Mouse (Mus musculus) intestine, embryonic 15.5 days (tissue): Measurements from ENCODE around the gene Tbl2. TPM values are rescaled to one million over a fixed set of nuclear protein-coding genes. Genes with fewer than 3 reads are reported as not detected.

ENCODE experiments used
- ATAC-seq: fragments of 200-750 bp; cut with Nextera tagmentation; 2 replicates; pipeline ENCODE4 v1.8.0; 2017; ENCODE audit warnings: moderate TSS enrichment, moderate library complexity
- H3K27ac ChIP-seq: fragments of 300-500 bp; sonication (generic); 2 replicates; pipeline ENCODE4 v1.5.1; 2015; ENCODE audit warnings: mild to moderate bottlenecking, inconsistent platforms
- H3K27me3 ChIP-seq: fragments of 300-500 bp; sonication (generic); replicated peaks from 2 replicates; pipeline ENCODE4 v1.6.1; 2015; ENCODE audit warnings: inconsistent platforms
- H3K36me3 ChIP-seq: fragments of 300-500 bp; sonication (generic); 2 replicates; pipeline ENCODE4 v1.6.1; 2015; ENCODE audit warnings: inconsistent platforms
- H3K4me1 ChIP-seq: fragments of 300-500 bp; sonication (generic); replicated peaks from 2 replicates; pipeline ENCODE4 v1.6.1; 2015; ENCODE audit warnings: inconsistent platforms
- H3K4me2 ChIP-seq: fragments of 300-500 bp; sonication (generic); replicated peaks from 2 replicates; pipeline ENCODE4 v1.6.1; 2015; ENCODE audit warnings: mild to moderate bottlenecking, inconsistent platforms
- H3K4me3 ChIP-seq: fragments of 300-500 bp; sonication (generic); replicated peaks from 2 replicates; pipeline ENCODE4 v1.5.1; 2015; ENCODE audit warnings: inconsistent platforms
- H3K9ac ChIP-seq: fragments of 300-500 bp; sonication (generic); 2 replicates; pipeline ENCODE4 v1.6.1; 2015; ENCODE audit warnings: inconsistent platforms
- H3K9me3 ChIP-seq: fragments of 300-500 bp; sonication (generic); 2 replicates; pipeline ENCODE4 v1.6.1; 2016; ENCODE audit warnings: inconsistent platforms
- WGBS: fragments of 180-500 bp; shearing (Covaris S2); methylation state at CpG from one replicate; pipeline ENCODE4 v1.1.7; 2015; 5-methylcytosine and 5-hydroxymethylcytosine counted together
- polyA plus RNA-seq: library from polyadenylated mRNA; unstranded; fragments of >200 nt; fragmentation: Nextera tagmentation; extraction: Ambion mirVana; gene quantifications from 2 replicates; pipeline ENCODE4 v1.2.1, GENCODE M21; 2015

The Tbl2 gene
- polyA plus RNA-seq, 1 experiment from 2014 or later: 28.0 TPM

- ATAC-seq: no peak
- WGBS: 35% methylated on average over 2 of the region's 2 CpGs
Measured at GRCm38 (mm10) chr5:135189281-135190022, 40.0 kb downstream of the Tbl2 start.

GRCm38 (mm10) chr5:135191620-135192019 lies 42.2 kb downstream of the Tbl2 start:
- H3K27me3 ChIP-seq: no peaks in the 10 kb centered on the region
- H3K36me3 ChIP-seq: no peaks in the 10 kb centered on the region

More at GRCm38 (mm10) chr5:135189281-135190022, 40.0 kb downstream of the Tbl2 start:
- Histone ChIP-seq H3K9ac (peak overlapping the region; percentile 99; the same call in 1 of the 2 replicates), H3K4me3 (peak overlapping the region; percentile 100), H3K4me2 (peak overlapping the region; percentile 58), H3K4me1 (peaks cover 27% of the 10 kb centered on the region), H3K9me3 (no peaks in the 10 kb centered on the region), H3K27ac (no peak overlapping the region), H3K36me3 (no peaks in the 10 kb centered on the region), H3K27me3 (no peaks in the 10 kb centered on the region)

GRCm38 (mm10) chr5:135192431-135192830 lies 43.0 kb downstream of the Tbl2 start:
- 83% methylated on average over 1 of the region's 1 CpGs for WGBS

More at GRCm38 (mm10) chr5:135191620-135192019, 42.2 kb downstream of the Tbl2 start:
- Histone ChIP-seq H3K9ac (no peak overlapping the region), H3K4me3 (no peak overlapping the region), H3K4me1 (peaks cover 24% of the 10 kb centered on the region), H3K9me3 (no peaks in the 10 kb centered on the region), H3K27ac (no peak overlapping the region), H3K4me2 (no peak overlapping the region)
- 30% methylated on average over 2 of the region's 2 CpGs for WGBS
- no peak for ATAC-seq

GRCm38 (mm10) chr5:135196367-135196766 lies 46.9 kb downstream of the Tbl2 start:
- H3K36me3 ChIP-seq: peaks cover 11% of the 10 kb centered on the region
- no peak overlapping the region for H3K27ac ChIP-seq
- peaks cover 13% of the 10 kb centered on the region for H3K4me1 ChIP-seq
- H3K4me2 ChIP-seq: no peak overlapping the region
- 76% methylated on average over 6 of the region's 6 CpGs for WGBS
- H3K9me3 ChIP-seq: no peaks in the 10 kb centered on the region
- H3K9ac ChIP-seq: no peak overlapping the region
- no peak for ATAC-seq
- H3K27me3 ChIP-seq: no peaks in the 10 kb centered on the region
- H3K4me3 ChIP-seq: no peak overlapping the region

More at GRCm38 (mm10) chr5:135192431-135192830, 43.0 kb downstream of the Tbl2 start:
- Histone ChIP-seq H3K27me3 (no peaks in the 10 kb centered on the region), H3K4me1 (peaks cover 24% of the 10 kb centered on the region), H3K9me3 (no peaks in the 10 kb centered on the region), H3K27ac (no peak overlapping the region), H3K9ac (no peak overlapping the region), H3K4me2 (no peak overlapping the region), H3K36me3 (no peaks in the 10 kb centered on the region), H3K4me3 (no peak overlapping the region)
- no peak for ATAC-seq

GRCm38 (mm10) chr5:135202763-135203162 lies 53.3 kb downstream of the Tbl2 start:
- no peak overlapping the region for H3K4me3 ChIP-seq
- no peak for ATAC-seq
- no peaks in the 10 kb centered on the region for H3K4me1 ChIP-seq
- no peaks in the 10 kb centered on the region for H3K27me3 ChIP-seq
- H3K4me2 ChIP-seq: no peak overlapping the region
- H3K27ac ChIP-seq: no peak overlapping the region
- WGBS: 80% methylated on average over 3 of the region's 3 CpGs
- H3K9me3 ChIP-seq: no peaks in the 10 kb centered on the region
- H3K9ac ChIP-seq: no peak overlapping the region
- peaks cover 38% of the 10 kb centered on the region for H3K36me3 ChIP-seq

- H3K4me1 ChIP-seq: no peaks in the 10 kb centered on the region
- no peaks in the 10 kb centered on the region for H3K9me3 ChIP-seq
- H3K4me3 ChIP-seq: no peak overlapping the region
- H3K36me3 ChIP-seq: peaks cover 53% of the 10 kb centered on the region
- H3K4me2 ChIP-seq: no peak overlapping the region
- no peak overlapping the region for H3K9ac ChIP-seq
- 95% methylated on average over 1 of the region's 1 CpGs for WGBS
- ATAC-seq: no peak
- H3K27ac ChIP-seq: no peak overlapping the region
- H3K27me3 ChIP-seq: no peaks in the 10 kb centered on the region
Measured at GRCm38 (mm10) chr5:135208197-135208596, 58.7 kb downstream of the Tbl2 start.

Other genes with a start within 250 kb of the Tbl2 start
- gene Tmem270, start 242.9 kb upstream of the Tbl2 start, polyA plus RNA-seq: not detected in 2 replicates
- 3.9 and 5.3 TPM in 2 replicates for gene Cldn13, start 234.1 kb upstream of the Tbl2 start, polyA plus RNA-seq
- 18.5 and 25.7 TPM in 2 replicates for gene Mettl27, start 217.3 kb upstream of the Tbl2 start, polyA plus RNA-seq
- gene Cldn4, start 202.7 kb upstream of the Tbl2 start, polyA plus RNA-seq: 45.6 and 49.2 TPM in 2 replicates
- gene Cldn3, start 163.4 kb upstream of the Tbl2 start, polyA plus RNA-seq: 173 and 195 TPM in 2 replicates
- 96.0 and 101 TPM in 2 replicates for gene Abhd11, start 140.5 kb upstream of the Tbl2 start, polyA plus RNA-seq
- 13.0 and 15.7 TPM in 2 replicates for gene Stx1a, start 126.2 kb upstream of the Tbl2 start, polyA plus RNA-seq
- gene Dnajc30, start 85.5 kb upstream of the Tbl2 start, polyA plus RNA-seq: 30.7 and 33.6 TPM in 2 replicates
- 106 and 115 TPM in 2 replicates for gene Bud23, start 84.7 kb upstream of the Tbl2 start, polyA plus RNA-seq
- gene Vps37d, start 71.4 kb upstream of the Tbl2 start, polyA plus RNA-seq: 5.4 and 6.0 TPM in 2 replicates
- 6.5 and 8.7 TPM in 2 replicates for gene Mlxipl, start 59.8 kb upstream of the Tbl2 start, polyA plus RNA-seq
- 50.2 and 50.3 TPM in 2 replicates for gene Bcl7b, start 18.6 kb downstream of the Tbl2 start, polyA plus RNA-seq
- 33.1 and 34.1 TPM in 2 replicates for gene Baz1b, start 37.6 kb downstream of the Tbl2 start, polyA plus RNA-seq
- 0.87 and 0.88 TPM in 2 replicates for gene Fzd9, start 101.6 kb downstream of the Tbl2 start, polyA plus RNA-seq
- 0.40 and 0.56 TPM in 2 replicates for gene Fkbp6, start 200.4 kb downstream of the Tbl2 start, polyA plus RNA-seq
- gene Trim50, start 203.6 kb downstream of the Tbl2 start, polyA plus RNA-seq: 0.16 and 0.23 TPM in 2 replicates
- 30.2 and 35.8 TPM in 2 replicates for gene Nsun5, start 220.3 kb downstream of the Tbl2 start, polyA plus RNA-seq
- gene Pom121, start 244.9 kb downstream of the Tbl2 start, polyA plus RNA-seq: 10.6 and 11.0 TPM in 2 replicates